Mouse (Mus musculus) urinary bladder, postnatal 25 days (tissue): Measurements from ENCODE around the gene Col4a2.

Experiments
- DNase-seq: peaks from one replicate; pipeline ENCODE4 v3.0.0; 2022; ENCODE audit warnings: low spot score

The Col4a2 gene

GRCm38 (mm10) chr8:11324801-11325395 is 12.3 kb downstream of the Col4a2 start:
- DNase-seq, result no peak

GRCm38 (mm10) chr8:11327298-11327697 is 14.7 kb downstream of the Col4a2 start:
- DNase-seq, result no peak

- no peak for DNase-seq
These were observed 15.3 kb downstream of the Col4a2 start for GRCm38 (mm10) chr8:11327722-11328417.

GRCm38 (mm10) chr8:11331561-11331960 is 19.0 kb downstream of the Col4a2 start:
- no peak for DNase-seq

- no peak for DNase-seq
These were observed 21.1 kb downstream of the Col4a2 start for GRCm38 (mm10) chr8:11333746-11334145.

GRCm38 (mm10) chr8:11334493-11334892 is 21.9 kb downstream of the Col4a2 start:
- no peak for DNase-seq

- DNase-seq, result no peak
These were observed 22.6 kb downstream of the Col4a2 start for GRCm38 (mm10) chr8:11335238-11335637.

GRCm38 (mm10) chr8:11336346-11336745 is 23.7 kb downstream of the Col4a2 start:
- DNase-seq, result no peak

GRCm38 (mm10) chr8:11337642-11338041 is 25.0 kb downstream of the Col4a2 start:
- DNase-seq, result no peak

GRCm38 (mm10) chr8:11338507-11338906 is 25.9 kb downstream of the Col4a2 start:
- DNase-seq, result no peak

GRCm38 (mm10) chr8:11340310-11341110 is 27.9 kb downstream of the Col4a2 start:
- DNase-seq, result no peak

GRCm38 (mm10) chr8:11341111-11341566 is 28.5 kb downstream of the Col4a2 start:
- no peak for DNase-seq

- no peak for DNase-seq
These were observed 31.9 kb downstream of the Col4a2 start for GRCm38 (mm10) chr8:11344459-11344858.

- no peak for DNase-seq
These were observed 33.6 kb downstream of the Col4a2 start for GRCm38 (mm10) chr8:11346225-11346624.

GRCm38 (mm10) chr8:11347699-11348098 is 35.1 kb downstream of the Col4a2 start:
- no peak for DNase-seq

- DNase-seq, result no peak
These were observed 36.0 kb downstream of the Col4a2 start for GRCm38 (mm10) chr8:11348622-11349021.

- no peak for DNase-seq
These were observed 38.8 kb downstream of the Col4a2 start for GRCm38 (mm10) chr8:11351355-11351754.

GRCm38 (mm10) chr8:11352514-11352913 is 39.9 kb downstream of the Col4a2 start:
- DNase-seq, result no peak

GRCm38 (mm10) chr8:11354800-11355451 is 42.3 kb downstream of the Col4a2 start:
- DNase-seq, result no peak

- no peak for DNase-seq
These were observed 43.3 kb downstream of the Col4a2 start for GRCm38 (mm10) chr8:11355900-11356299.

GRCm38 (mm10) chr8:11356776-11357175 is 44.2 kb downstream of the Col4a2 start:
- DNase-seq, result no peak

GRCm38 (mm10) chr8:11357921-11358436 is 45.4 kb downstream of the Col4a2 start:
- DNase-seq, result no peak
